Comparison of ENCODE assay signal across 8 mouse cellular contexts in genomic region chr5:31047848-31048762, GRCm38 (mm10). TPM values are rescaled to one million over a fixed set of nuclear protein-coding genes. Genes with fewer than 3 reads are reported as not detected.
DNase-seq lines count a peak whose midpoint lies in the region; ATAC-seq and TF ChIP-seq lines count a peak whose summit lies in the region.

Gene Atraid (plus strand): TSS chr5:31048312.

- peak within 1 kb of the TSS; percentile 83 for H3K9ac ChIP-seq in hindbrain, postnatal 0 days (replicated peaks; ENCODE audit: low read length)

- no peak for TF ChIP-seq CTCF in gastrocnemius, adult 2 months (IDR thresholded peaks at IDR 0.05)
- no peak for TF ChIP-seq CTCF in hindbrain, postnatal 0 days (IDR thresholded peaks at IDR 0.05; ENCODE audit: low read depth)
- TF ChIP-seq CTCF in left cerebral cortex, adult 2 months (IDR thresholded peaks at IDR 0.05), result no peak; the same call in 1 of the 2 replicates

- H3K36me3 ChIP-seq in hindbrain, postnatal 0 days (ENCODE audit: insufficient read depth, low read length), result peaks cover 9% of the 10 kb centered on the region; the same call in 1 of the 2 replicates

- H3K27ac ChIP-seq in gastrocnemius, adult 2 months, result peak within 1 kb of the TSS; percentile 96
- peak within 1 kb of the TSS; percentile 95 for H3K27ac ChIP-seq in hindbrain, postnatal 0 days
- peak within 1 kb of the TSS; percentile 94 for H3K27ac ChIP-seq in left cerebral cortex, adult 2 months

- peak; percentile 100 for DNase-seq in ZHBTc4 (ENCODE audit: low read depth, low spot score)
- DNase-seq in gastrocnemius, adult 2 months, result peak; percentile 100
- DNase-seq in hindbrain, postnatal 0 days (ENCODE audit: low spot score), result peak; percentile 99
- peak; percentile 97 for DNase-seq in left cerebral cortex, adult 2 months (ENCODE audit: extremely low spot score in 1 of 2, low spot score in 2 of 2)
- peak; percentile 97 to 99 for DNase-seq in right cerebral cortex, adult 2 months (ENCODE audit: low spot score in 2 of 2)
- DNase-seq in urinary bladder, postnatal 14 days (ENCODE audit: low spot score), result peak; percentile 99

- H3K4me3 ChIP-seq in gastrocnemius, adult 2 months, result peak within 1 kb of the TSS; percentile 98
- peak within 1 kb of the TSS; percentile 75 for H3K4me3 ChIP-seq in hindbrain, postnatal 0 days (ENCODE audit: low read length)
- H3K4me3 ChIP-seq in left cerebral cortex, adult 2 months, result peak within 1 kb of the TSS; percentile 69

- WGBS in hindbrain, postnatal 0 days, result under 1% methylated on average over 73 of the region's 73 CpGs

- H3K27me3 ChIP-seq in hindbrain, postnatal 0 days (ENCODE audit: insufficient read depth, low read length), result no peaks in the 10 kb centered on the region

- intact Hi-C loops in gastrocnemius, adult 2 months (cut with DNase I), result loop anchor here (5.0 to 10.0 kb wide), 3 partner anchors 76 to 247 kb away; partner anchors contain the start of genes Fndc4, Gckr and Ift172
- intact Hi-C loops in left cerebral cortex, adult 2 months (cut with DNase I), result loop anchor here (2.0 kb wide), 1 partner anchor 87 kb away; the partner anchor contains the start of gene Preb

- H3K9me3 ChIP-seq in hindbrain, postnatal 0 days (ENCODE audit: low read length), result no peaks in the 10 kb centered on the region

- H3K4me1 ChIP-seq in hindbrain, postnatal 0 days (ENCODE audit: insufficient read depth, low read length), result no peaks in the 10 kb centered on the region

- peak within 1 kb of the TSS; percentile 87 for H3K4me2 ChIP-seq in hindbrain, postnatal 0 days (ENCODE audit: low read depth, low read length)

- peak; percentile 85 for ATAC-seq in common myeloid progenitor, adult 5-6 weeks (replicated peaks; ENCODE audit: low read depth, poor library complexity, severe bottlenecking)
- ATAC-seq in hindbrain, postnatal 0 days, result peak; percentile 98
- ATAC-seq in megakaryocyte, adult 5-6 weeks (ENCODE audit: poor library complexity, severe bottlenecking), result peak; percentile 89

RNA-seq across cellular contexts. Expression of gene Atraid, which starts in this region (rescaled TPM):
- total RNA-seq in common myeloid progenitor, adult 5-6 weeks (2017), result 49.7 and 66.4 TPM in 2 replicates
- total RNA-seq in gastrocnemius, adult 2 months (2021), result 10 to 100 TPM; 40.9 to 41.6 TPM
- total RNA-seq in hindbrain, postnatal 0 days (2014; rRNA removed), result 152 and 155 TPM in 2 replicates
- 240 and 242 TPM in 2 replicates for polyA plus RNA-seq in hindbrain, postnatal 0 days (2015; fragmentation: Nextera tagmentation; extraction: Ambion mirVana)
- 10 to 100 TPM; 67.1 to 68.9 TPM for total RNA-seq in left cerebral cortex, adult 2 months (2021)
- total RNA-seq in megakaryocyte, adult 5-6 weeks (2015), result 113 and 132 TPM in 2 replicates
- total RNA-seq in megakaryocyte, adult 5-6 weeks (2017), result 88.5 and 103 TPM in 2 replicates

Comparison
In these comparisons a context has a peak if more than half of its experiments do, and no peak if none do; other contexts are left out.
1. Peak in every context shown above with its lines: DNase-seq, ATAC-seq, H3K4me3 ChIP-seq and H3K27ac ChIP-seq.